Mouse (Mus musculus) Patski (cell line): ENCODE measurements around the gene Tead1. TPM values are rescaled to one million over a fixed set of nuclear protein-coding genes. Genes with fewer than 3 reads are reported as not detected.

Experiments used
- ATAC-seq: fragments of 100-300 bp; one replicate; pipeline ENCODE4 v1.8.0; 2021
- CTCF ChIA-PET: fragments of 350-600 bp; sonication (Branson Sonifier 250); formaldehyde crosslinking; loops from one replicate; lab custom pipeline; 2022; ENCODE audit warnings: inconsistent platforms; lab: Charles Lee
- POLR2A ChIA-PET: fragments of 350-600 bp; sonication (Branson Sonifier 250); formaldehyde crosslinking; loops from one replicate; lab custom pipeline; 2022; ENCODE audit warnings: antibody characterized with exemption, inconsistent platforms; lab: Charles Lee
- DNase-seq: peaks from one replicate; pipeline ENCODE4 v3.0.0-alpha.2; 2011; ENCODE audit warnings: low read depth, low spot score
- H3K27me3 ChIP-seq: fragments of 371-371 bp; one replicate; pipeline ENCODE4 v1.5.1; 2021
- CTCF ChIP-seq: fragments of 100-300 bp; IDR thresholded peaks from one replicate; pipeline ENCODE4 v1.5.1; 2021
- in situ Hi-C: fragments of 300-500 bp; cut with MboI; formaldehyde crosslinking; loops from 3 replicates; pipeline ENCODE4 v1.11.1; 2018; ENCODE audit warnings: low pct_unique_long_range_greater_than_20kb, mixed read lengths
- polyA plus RNA-seq: library from polyadenylated mRNA; unstranded; gene quantifications from one replicate; pipeline ENCODE4 v1.2.3, GENCODE M21; 2021

Gene Tead1
- polyA plus RNA-seq, 1 experiment from 2014 or later, result 56.4 TPM

DNA sequence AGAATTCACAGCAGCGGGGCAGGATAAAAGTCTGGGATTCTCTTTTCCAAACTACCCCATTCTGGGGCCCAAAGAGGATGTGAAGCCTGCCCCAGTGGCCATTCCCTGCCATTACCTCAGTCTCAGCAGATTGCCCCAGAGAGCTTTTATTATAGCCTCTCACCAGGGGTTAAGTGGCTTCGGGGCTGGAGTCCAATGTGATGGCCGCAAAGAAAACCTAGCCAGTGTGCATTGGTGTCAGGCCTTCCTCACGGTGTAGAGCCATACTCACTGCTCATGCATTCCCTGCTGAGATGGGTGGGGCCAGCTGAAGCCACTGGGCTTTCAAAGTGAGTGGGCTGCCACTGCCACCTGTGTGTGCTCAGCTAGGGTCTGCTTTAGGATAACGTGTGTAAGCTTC is 175.4 kb downstream of the Tead1 start:
- DNase-seq (no peak), ATAC-seq (no peak)
- CTCF ChIA-PET, result interaction anchor here (1.0 to 1.5 kb wide), 3 partner anchors 9 to 31 kb away, joined by 3 to 4 read pairs (median 3); no protein-coding TSS in a partner anchor
- TF ChIP-seq CTCF, result no peak
- no peaks in the 10 kb centered on the region for H3K27me3 ChIP-seq
- POLR2A ChIA-PET, result interaction anchor here (1.0 kb wide), 2 partner anchors 9 to 10 kb away, joined by 3 read pairs; no protein-coding TSS in a partner anchor
- in situ Hi-C loops, result no loop called here

DNA sequence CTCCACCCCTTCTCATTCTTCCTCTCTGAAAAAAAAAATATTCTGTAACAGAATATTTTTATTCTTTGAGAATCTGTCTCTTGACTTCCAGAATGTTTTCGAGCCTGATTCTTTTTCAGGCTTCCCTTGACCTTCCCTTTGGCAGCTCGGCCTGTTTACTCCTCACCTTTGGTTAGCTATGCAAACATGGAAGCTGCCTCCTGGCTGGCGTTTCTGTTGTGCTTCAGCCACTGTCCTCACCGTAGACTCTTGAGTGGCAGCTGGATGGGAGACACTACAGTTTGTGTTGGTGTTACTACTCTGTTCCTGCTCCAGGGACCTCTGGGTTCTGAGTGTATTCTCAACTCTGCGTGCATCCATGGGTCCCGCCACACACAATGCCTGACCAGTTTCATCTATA is 176.3 kb downstream of the Tead1 start:
- no peak for ATAC-seq
- in situ Hi-C loops, result no loop called here
- POLR2A ChIA-PET, result interaction anchor here (1.2 to 1.3 kb wide), 2 partner anchors 10 to 25 kb away, joined by 3 to 5 read pairs; no protein-coding TSS in a partner anchor

DNA sequence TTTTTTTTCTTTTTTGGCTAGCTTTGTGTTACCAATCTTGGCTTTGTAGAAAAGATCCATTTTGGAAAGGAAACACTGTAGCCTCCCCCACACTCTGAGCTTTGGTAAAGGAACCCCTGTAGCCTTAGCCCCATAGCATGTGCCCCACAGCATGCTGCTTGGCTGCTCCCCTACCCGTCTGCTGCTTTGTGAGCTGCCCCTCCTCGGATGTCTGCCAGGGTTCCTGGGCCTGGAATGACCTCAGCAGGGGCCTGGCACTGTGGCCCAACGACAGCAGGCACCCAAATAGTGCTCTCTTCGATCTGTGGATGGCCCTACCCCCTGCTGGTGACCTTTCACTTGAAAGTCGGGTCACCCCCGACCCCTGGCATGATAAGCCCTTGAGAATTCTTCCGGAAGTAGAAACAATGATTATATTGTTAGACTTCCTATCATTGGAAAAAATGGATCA is 177.0 kb downstream of the Tead1 start:
- in situ Hi-C loops, result no loop called here
- POLR2A ChIA-PET, result interaction anchor here (1.2 to 1.3 kb wide), 2 partner anchors 11 to 26 kb away, joined by 3 to 5 read pairs; no protein-coding TSS in a partner anchor

More for the DNA sequence above, 176.3 kb downstream of the Tead1 start:
- CTCF ChIA-PET, result no interaction called here
- TF ChIP-seq CTCF, result no peak
- no peaks in the 10 kb centered on the region for H3K27me3 ChIP-seq
- no peak for DNase-seq

DNA sequence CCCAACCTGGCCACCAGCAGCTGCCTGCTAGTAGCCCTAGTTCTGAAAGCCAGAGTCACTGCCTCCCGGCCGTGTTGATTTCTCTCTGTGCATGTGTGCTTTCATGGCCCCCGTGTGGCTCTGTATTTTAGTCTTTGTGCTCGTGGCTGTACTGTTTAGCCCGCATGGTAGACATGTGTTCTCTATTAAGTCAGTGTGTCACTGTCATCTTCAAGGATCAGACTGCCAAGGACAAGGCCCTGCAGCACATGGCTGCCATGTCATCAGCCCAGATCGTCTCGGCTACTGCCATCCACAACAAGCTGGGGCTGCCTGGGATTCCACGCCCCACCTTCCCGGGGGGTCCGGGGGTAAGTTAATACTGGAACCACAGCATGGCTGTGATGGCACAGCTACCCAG is 177.5 kb downstream of the Tead1 start:
- DNase-seq (no peak), ATAC-seq (no peak)
- in situ Hi-C loops, result no loop called here
- no peak for TF ChIP-seq CTCF
- ChIA-PET POLR2A (no interaction called here), CTCF (interaction anchor here (1.4 kb wide), 1 partner anchor 41 kb away, joined by 3 read pairs; no protein-coding TSS in a partner anchor)
- no peaks in the 10 kb centered on the region for H3K27me3 ChIP-seq

More for the DNA sequence above, 177.0 kb downstream of the Tead1 start:
- no peaks in the 10 kb centered on the region for H3K27me3 ChIP-seq
- TF ChIP-seq CTCF, result no peak
- no peak for DNase-seq
- CTCF ChIA-PET, result interaction anchor here (1.4 kb wide), 1 partner anchor 40 kb away, joined by 3 read pairs; no protein-coding TSS in a partner anchor
- ATAC-seq, result no peak

DNA sequence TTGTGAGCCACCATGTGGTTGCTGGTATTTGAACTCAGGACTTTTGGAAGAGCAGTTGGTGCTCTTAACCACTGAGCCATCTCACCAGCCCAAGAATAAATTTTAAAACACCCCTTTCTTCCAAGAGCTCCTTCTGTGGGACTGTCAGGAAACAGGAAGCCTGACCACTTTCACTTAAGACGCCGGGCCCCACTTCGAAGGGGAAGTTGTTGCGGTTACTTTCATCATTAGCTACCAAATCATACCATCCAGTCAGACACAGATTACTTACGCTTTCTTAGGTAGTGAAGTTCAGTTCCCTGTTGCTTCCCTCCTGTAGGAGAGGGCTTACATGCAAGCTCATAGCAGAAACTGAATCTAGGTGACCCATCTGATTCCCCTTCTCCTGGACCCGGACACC is 180.8 kb downstream of the Tead1 start:
- ATAC-seq, result no peak

DNA sequence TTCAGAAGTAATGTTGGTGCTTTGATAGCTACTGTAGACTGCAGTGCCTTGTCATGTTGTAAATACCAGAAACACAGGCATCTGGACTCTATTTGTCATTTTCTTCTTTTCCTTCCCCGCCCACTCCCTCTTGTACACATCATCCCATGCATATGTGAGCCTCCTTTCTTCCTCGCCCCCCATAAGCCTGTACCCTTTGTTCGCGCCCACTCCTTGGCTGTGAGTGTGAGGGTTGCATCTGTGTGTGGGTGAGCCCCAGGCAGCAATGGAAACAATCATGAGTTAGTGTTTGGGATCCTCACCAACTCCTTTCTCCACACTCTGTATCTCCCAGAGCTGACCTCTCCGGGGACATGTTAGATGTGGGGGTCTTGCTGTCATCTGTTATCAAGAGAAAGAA is 183.0 kb downstream of the Tead1 start:
- no peak for TF ChIP-seq CTCF
- no peaks in the 10 kb centered on the region for H3K27me3 ChIP-seq
- ChIA-PET CTCF (interaction anchor here (0.8 kb wide), 1 partner anchor 34 kb away, joined by 3 read pairs; no protein-coding TSS in a partner anchor), POLR2A (no interaction called here)
- in situ Hi-C loops, result loop anchor here (10.0 kb wide), 1 partner anchor 77 kb away; no protein-coding TSS in a partner anchor
- DNase-seq (no peak), ATAC-seq (no peak)

More for the DNA sequence above, 180.8 kb downstream of the Tead1 start:
- ChIA-PET POLR2A (no interaction called here), CTCF (interaction anchor here (0.8 to 1.8 kb wide), 2 partner anchors 9 to 11 kb away, joined by 3 to 4 read pairs; no protein-coding TSS in a partner anchor)
- in situ Hi-C loops, result loop anchor here (10.0 kb wide), 1 partner anchor 75 kb away; no protein-coding TSS in a partner anchor
- DNase-seq, result no peak
- no peaks in the 10 kb centered on the region for H3K27me3 ChIP-seq
- no peak for TF ChIP-seq CTCF

DNA sequence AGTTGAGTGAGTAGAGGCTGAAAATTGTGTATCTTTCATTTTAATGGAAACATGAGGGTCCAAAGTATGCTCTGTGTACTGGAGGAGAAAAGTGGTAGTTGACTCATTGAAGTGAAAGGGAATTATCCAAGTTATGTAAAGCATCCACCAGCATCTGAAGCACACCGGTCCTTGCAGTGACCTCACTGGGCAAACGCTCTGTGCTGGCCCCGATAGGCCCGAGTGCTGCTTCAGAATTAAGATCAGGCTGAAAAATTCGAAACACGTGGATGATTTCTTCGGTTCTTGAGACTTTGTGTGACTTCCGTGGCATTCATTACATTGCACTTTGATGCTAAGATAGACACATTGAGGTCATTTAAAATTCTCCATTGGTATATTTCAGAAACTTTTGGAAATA is 185.1 kb downstream of the Tead1 start:
- no peak for TF ChIP-seq CTCF
- no peaks in the 10 kb centered on the region for H3K27me3 ChIP-seq
- ATAC-seq, result peak; percentile 61
- POLR2A ChIA-PET, result no interaction called here
- in situ Hi-C loops, result loop anchor here (10.0 kb wide), 1 partner anchor 79 kb away; no protein-coding TSS in a partner anchor
- CTCF ChIA-PET, result interaction anchor here (1.2 to 1.5 kb wide), 2 partner anchors 10 to 15 kb away, joined by 4 to 7 read pairs; no protein-coding TSS in a partner anchor
- peak; percentile 22 for DNase-seq

DNA sequence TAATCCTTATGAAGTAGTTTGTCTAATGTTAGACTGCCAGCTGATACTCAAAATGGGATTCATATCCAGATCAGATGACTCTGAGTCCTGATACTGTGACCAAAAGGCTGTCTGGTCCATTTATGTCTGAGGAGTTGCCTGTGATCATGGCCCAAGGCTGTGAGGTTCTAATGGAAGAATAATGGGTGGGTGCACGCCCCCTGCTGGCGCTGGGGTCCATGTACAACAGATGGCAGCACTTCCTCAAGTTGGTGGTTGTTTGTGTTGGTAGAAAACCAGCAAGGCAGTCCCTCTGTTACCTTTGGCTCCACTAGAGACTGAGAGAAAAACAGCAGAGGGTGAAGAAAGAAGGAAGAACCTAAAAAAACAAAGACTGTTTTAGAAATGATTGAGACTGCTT is 186.6 kb downstream of the Tead1 start:
- ChIA-PET POLR2A (no interaction called here), CTCF (interaction anchor here (1.0 to 1.5 kb wide), 5 partner anchors 12 to 156 kb away, joined by 3 to 4 read pairs (median 3); no protein-coding TSS in a partner anchor)
- H3K27me3 ChIP-seq, result no peaks in the 10 kb centered on the region
- ATAC-seq (no peak), DNase-seq (peak; percentile 41)
- in situ Hi-C loops, result loop anchor here (5.0 to 10.0 kb wide), 6 partner anchors 38 to 463 kb away; no protein-coding TSS in a partner anchor
- peak; percentile 94 for TF ChIP-seq CTCF

DNA sequence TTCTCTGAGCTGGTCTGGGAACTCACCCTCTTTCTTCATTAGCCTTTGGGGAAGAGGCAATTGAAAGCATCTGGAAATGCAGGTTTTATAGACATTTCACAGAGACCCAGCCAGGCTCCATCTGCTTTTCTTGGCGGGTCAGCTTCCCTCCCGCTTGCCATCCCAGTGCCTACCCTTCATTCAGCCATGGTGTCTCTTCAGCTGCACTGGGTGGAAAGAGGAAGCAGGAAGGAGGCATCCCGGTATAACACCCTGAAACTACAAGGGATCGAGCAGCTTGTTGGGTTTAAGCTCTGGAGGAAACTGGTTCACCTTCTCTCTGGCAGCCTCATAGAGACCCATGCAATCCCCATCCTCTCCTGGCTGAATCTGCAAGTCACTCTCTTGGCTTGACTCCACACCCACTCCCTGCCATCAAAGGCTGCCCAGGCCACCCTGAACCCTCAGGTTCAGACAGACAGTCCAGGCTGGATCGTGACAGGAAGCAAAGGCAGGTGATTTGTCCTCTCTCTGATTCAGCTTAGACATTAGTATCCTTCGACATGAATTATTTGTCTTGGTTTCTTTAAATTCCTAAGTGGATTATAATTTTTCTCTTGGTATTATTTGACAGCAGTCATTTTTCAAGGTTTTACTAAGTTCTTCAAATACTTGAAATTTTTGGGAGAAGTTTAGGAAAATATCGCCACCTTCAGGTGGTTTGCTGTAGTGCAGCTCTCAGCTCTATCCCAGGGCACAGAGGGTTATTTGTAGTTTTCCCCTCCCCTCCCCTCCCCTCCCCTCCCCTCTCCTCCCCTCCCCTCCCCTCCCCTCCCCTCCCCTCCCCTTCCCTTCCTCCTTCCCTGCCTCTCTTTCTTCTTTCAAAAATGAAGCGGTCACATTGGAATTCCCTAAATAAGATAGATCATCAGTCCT is 189.7 kb downstream of the Tead1 start:
- CTCF ChIA-PET, result interaction anchor here (0.9 to 2.1 kb wide), 10 partner anchors 35 to 491 kb away, joined by 3 to 9 read pairs (median 4); no protein-coding TSS in a partner anchor
- peak; percentile 72 for TF ChIP-seq CTCF
- no peak for ATAC-seq
- H3K27me3 ChIP-seq, result no peaks in the 10 kb centered on the region
- in situ Hi-C loops, result loop anchor here (5.0 to 10.0 kb wide), 6 partner anchors 42 to 467 kb away; no protein-coding TSS in a partner anchor
- peak; percentile 43 for DNase-seq
- POLR2A ChIA-PET, result no interaction called here

DNA sequence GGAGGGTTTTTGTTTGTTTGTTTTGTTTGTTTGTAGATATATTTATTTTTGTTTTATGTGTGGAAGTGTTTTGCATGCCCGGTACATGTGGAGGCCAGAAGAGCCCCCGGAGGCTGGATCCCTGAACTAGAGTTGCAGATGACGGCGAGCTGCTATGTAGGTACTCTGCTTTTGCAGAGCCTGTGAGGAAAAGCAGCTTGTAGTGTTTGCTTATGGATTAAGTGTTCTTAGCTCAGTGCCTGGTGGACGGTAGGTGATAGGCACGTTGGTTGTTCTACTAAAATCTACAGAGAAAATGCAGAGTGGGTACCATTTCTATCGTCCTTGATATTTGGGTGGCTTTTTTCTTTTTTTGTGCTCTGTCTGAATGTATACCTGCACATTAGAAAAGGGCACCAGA is 192.6 kb downstream of the Tead1 start:
- no peak for DNase-seq
- no peaks in the 10 kb centered on the region for H3K27me3 ChIP-seq
- ChIA-PET POLR2A (no interaction called here), CTCF (interaction anchor here (1.2 to 2.5 kb wide), 3 partner anchors 191 to 494 kb away, joined by 3 to 6 read pairs (median 3); no protein-coding TSS in a partner anchor)
- in situ Hi-C loops, result no loop called here
- ATAC-seq, result no peak
- no peak for TF ChIP-seq CTCF
